Mouse (Mus musculus) adrenal gland (tissue): ENCODE results near the gene Actl11.

Experiments used
- intact Hi-C: fragments of 180-260 bp; cut with DNase I; formaldehyde crosslinking; loops from one replicate; pipeline ENCODE4 v1.15.1; 2025

Gene Actl11

DNA sequence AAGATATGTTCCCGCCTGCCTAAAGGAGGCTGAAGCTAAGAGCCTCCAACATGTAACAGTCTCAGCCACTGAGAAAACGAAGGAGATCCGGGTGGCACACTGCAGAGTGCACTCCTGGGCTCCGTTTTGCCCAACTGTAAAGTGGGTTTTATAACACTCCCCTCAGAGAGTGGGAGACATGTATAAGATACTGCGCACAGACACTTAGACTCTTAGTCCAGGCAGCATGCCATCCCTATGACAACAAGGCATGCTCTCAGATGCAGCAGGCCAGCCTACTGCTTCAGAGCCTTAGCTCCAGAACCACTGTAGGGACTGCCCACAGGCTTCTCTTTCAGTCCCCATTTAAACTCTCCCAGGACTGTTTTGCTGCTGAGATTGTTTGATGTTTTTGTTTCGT lies 9.4 kb upstream of the Actl11 start:
- intact Hi-C loops: no loop called here

DNA sequence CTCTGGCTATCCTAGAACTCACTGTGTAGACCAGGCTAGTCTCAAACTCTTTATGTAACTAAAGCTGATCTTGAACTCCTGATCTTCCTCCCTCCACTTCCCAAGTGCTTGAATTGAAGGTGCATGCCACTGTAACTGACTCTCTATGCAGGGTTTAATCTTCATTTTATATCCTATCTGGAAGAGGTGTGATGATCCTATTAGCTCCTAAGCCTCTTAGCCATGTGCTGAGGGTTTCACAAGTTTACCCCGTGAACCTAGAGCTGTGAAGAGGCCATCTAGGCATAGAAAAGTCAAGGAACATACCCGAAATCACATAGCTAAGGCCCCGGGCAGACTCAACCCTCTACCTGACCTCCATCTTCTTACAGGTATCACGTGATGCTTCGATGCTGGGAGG lies 8.8 kb upstream of the Actl11 start:
- intact Hi-C loops: no loop called here

GRCm38 (mm10) chr9:107923021-107923420 lies 5.2 kb upstream of the Actl11 start:
- intact Hi-C loops: no loop called here

GRCm38 (mm10) chr9:107923956-107924355 lies 4.3 kb upstream of the Actl11 start:
- intact Hi-C loops: no loop called here

DNA sequence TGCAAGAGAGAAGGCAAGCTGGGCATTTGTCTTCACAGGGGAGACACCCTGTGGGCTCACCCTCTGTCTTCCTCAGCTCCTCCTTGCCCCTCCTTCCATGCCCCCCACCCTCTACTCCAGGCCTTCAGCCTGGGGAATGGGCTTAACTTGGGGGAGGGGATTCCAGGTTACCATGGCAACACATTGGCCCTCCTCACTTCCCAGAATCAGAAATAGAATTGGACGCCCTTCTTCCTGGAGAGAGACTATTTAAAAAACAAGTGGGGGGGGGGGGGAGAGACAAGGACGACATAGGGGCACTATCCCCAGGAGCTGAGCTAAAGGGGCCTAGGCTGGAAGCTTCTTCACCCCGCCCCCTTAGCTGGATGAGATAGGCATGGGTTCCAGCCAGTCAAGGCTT lies 3.0 kb upstream of the Actl11 start:
- intact Hi-C loops: no loop called here

GRCm38 (mm10) chr9:107926920-107927420 lies 1.3 kb upstream of the Actl11 start:
- intact Hi-C loops: no loop called here

GRCm38 (mm10) chr9:107927749-107928148 lies 520 bp upstream of the Actl11 start:
- intact Hi-C loops: no loop called here

- intact Hi-C loops: no loop called here
Measured at GRCm38 (mm10) chr9:107932221-107932620, 4.0 kb downstream of the Actl11 start.

GRCm38 (mm10) chr9:107934146-107934545 lies 5.9 kb downstream of the Actl11 start:
- intact Hi-C loops: no loop called here

DNA sequence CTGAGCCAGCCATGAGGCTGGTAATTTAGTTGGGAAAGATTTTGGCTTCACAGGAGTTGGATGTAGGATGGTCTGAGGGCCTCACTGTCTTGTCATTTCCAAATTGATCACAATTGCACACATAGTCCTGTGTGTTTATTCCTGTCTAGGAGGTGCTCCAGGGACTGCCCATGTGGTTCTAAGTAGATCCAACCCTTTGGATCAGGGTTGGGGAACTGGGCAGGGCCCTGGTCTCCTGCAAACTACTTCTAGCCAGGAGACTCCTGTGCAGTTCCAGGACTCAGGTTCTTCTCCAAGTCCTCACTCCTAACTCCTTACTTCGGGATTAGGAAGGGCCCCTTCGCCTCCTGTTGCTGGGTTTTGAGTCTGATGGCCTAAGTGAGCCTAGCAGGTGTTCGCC lies 7.1 kb downstream of the Actl11 start, which contains the start of gene Camkv:
TSS of gene Camkv (plus strand) at position 301 of the 400 bp plus-strand sequence.
- intact Hi-C loops: no loop called here

DNA sequence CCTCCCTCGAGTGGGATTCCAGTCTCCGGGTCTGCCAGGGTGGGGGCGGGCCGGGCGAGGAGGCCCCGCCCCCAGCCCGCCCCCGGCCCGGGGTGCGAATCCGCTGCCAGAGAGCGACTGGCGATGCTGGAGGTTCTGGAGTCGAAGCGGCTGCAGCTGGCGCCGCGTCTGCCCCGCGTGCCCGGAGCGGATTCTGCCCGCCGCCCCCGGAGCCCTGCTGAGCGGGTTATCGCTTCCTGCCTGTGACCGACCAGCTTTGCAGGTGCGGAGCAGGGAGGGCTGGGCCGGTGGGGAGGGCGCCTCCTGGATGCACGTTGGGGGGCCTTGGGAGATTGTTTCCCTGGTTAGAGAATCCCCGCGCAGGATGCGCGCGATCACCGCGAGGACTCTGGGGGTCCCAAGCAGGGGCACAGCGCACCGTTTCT lies 7.5 kb downstream of the Actl11 start:
- intact Hi-C loops: no loop called here

DNA sequence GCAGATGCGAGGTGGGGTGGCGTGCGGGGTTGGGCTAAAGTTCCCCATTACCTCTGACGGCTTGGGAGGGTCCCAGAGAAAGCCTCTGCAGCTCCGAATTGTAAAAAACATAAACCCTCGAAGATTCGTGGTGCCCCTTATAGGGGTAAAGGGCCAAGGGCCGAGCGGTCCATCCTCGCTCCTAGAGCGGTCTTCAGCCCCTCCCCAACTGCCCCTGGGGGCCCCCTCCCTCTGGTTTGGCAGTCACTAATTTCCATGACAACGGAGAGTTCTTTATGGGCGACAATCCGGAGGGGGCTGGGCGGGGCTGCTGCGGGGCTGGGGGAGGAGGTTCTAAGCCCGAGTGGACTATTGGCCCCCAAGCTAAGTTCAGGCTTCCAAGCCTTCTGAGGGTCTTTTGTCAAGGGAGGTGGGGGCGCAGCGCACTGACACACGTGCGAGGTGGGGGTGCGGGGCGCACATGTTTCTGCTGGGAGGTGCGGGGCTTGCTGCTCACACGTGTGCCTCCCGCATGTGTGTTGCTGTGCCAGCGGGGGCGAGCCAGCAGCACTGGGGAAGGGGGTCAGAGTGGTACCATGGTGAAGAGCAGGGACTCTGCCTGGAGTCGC lies 8.1 kb downstream of the Actl11 start:
- intact Hi-C loops: no loop called here

GRCm38 (mm10) chr9:107936831-107937230 lies 8.6 kb downstream of the Actl11 start:
- intact Hi-C loops: no loop called here

GRCm38 (mm10) chr9:107947241-107948194 lies 19.2 kb downstream of the Actl11 start:
- intact Hi-C loops: no loop called here

- intact Hi-C loops: no loop called here
Measured at GRCm38 (mm10) chr9:107949184-107949921, 21.1 kb downstream of the Actl11 start.

DNA sequence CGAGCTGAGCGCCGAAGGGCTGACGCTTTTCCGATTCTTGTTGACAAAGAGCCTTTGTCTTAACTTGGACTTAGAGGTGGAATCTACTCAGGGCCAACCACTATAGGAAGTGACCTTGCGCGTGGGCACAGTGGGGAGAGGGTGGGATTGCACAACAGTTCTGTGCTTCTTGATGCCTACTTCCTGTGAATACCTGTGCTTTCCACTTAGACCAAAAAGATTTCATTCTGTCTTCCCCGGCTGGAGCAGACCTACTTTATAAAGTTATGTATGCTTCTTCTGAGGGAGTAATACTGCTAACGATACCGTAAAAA lies 21.6 kb downstream of the Actl11 start, which contains the start of gene Traip:
TSS of gene Traip (plus strand) at position 215 of the 314 bp plus-strand sequence.
- intact Hi-C loops: no loop called here

- intact Hi-C loops: no loop called here
Measured at GRCm38 (mm10) chr9:107950460-107951355, 22.4 kb downstream of the Actl11 start.

DNA sequence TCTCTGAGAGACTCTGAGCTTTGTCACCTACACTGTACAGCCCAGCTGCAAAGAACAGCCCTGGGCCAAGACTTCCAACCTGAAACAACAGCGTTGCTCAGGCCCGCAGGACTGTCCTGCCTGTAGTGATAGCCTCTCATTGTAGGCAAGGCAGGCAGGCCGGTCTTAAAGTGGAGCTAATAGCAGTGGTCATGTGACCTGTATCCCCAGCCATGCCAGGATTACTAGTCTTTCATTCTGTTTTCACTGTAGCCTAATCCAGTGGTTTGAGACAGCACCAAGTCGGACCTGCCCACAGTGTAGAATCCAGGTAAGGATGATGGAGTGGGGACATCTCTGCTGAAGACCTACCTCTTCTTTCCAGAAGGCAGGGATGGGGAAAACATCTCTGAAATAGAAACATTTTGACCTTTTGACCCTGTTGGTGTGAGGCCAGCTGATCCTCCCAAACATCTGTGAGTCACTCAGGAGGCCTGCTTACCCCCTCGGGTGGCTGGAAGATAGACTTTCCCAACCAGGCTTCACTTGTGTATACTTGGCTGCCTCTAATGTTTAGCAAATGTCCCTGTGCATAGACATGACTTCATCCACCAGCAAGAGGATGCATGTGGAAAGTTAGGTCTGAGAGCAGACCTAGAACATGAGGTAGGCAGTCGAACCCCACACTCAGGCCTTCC lies 27.5 kb downstream of the Actl11 start:
- intact Hi-C loops: no loop called here

GRCm38 (mm10) chr9:107957141-107957540 lies 28.9 kb downstream of the Actl11 start:
- intact Hi-C loops: no loop called here

DNA sequence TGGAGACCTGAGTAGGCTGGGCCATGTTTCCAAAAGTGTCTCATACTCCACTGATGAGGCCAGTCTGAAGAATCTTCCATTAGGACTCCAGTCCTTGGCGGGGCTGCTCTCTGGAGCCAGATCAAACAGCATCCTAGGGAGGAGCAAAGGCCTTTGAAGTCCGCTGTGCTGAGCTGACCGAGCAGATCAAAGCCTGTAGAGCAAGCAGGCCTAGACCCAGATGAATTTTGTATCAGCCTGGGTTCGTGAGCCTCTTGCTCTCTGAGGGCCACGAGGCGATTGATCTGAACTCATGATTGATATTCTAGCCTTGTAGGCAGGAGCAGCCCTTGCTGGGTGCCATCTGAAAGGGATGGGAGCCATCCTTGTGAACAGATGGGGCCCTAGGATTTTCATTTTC lies 31.6 kb downstream of the Actl11 start:
- intact Hi-C loops: loop anchor here (5.0 kb wide), 3 partner anchors 42 to 92 kb away; partner anchors contain the start of genes Amigo3 and Ip6k1
